Mouse (Mus musculus): ENCODE results near the gene Tmem88b. TPM values are rescaled to one million over a fixed set of nuclear protein-coding genes. Genes with fewer than 3 reads are reported as not detected.

Gene Tmem88b
- polyA plus RNA-seq, 1 experiment, result 81.7 TPM

DNA sequence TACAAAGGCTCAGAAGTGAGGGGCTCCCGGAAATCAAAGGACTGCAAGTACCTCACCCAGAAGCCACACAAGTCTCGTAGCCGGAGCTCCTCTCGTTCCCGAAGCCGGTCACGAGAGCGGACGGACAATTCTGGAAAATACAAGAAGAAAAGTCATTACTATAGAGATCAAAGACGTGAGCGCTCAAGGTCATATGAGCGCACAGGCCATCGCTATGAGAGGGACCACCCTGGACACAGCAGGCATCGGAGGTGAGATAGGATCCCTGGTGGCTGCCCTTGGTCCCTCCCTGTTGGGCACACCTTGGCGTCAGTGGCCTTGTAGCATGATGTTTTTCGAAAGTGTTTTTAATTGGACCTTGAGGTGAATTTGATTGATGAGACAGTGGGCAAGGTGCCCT lies 37.8 kb upstream of the Tmem88b start:
- TF ChIP-seq POLR2A (IDR thresholded peaks at IDR 0.05; ENCODE audit: borderline replicate concordance, insufficient read depth, low read length) (no peak), CTCF (IDR thresholded peaks at IDR 0.05; ENCODE audit: borderline replicate concordance, insufficient read depth, low read depth, low read length) (no peak)
- Histone ChIP-seq H3K4me1 (ENCODE audit: control insufficient read depth, insufficient read depth, low read length) (no peaks in the 10 kb centered on the region), H3K4me3 (replicated peaks; ENCODE audit: insufficient read depth, low read depth, low read length) (no peak overlapping the region), H3K27me3 (ENCODE audit: control insufficient read depth, insufficient read depth, low read length) (no peaks in the 10 kb centered on the region), H3K27ac (ENCODE audit: insufficient read depth, low read length) (no peak overlapping the region)
- WGBS, result 95% methylated on average over 16 of the region's 16 CpGs
- DNase-seq, result no peak

- 65% methylated on average over 7 of the region's 7 CpGs for WGBS
- TF ChIP-seq CTCF (IDR thresholded peaks at IDR 0.05; ENCODE audit: borderline replicate concordance, insufficient read depth, low read depth, low read length) (no peak), POLR2A (IDR thresholded peaks at IDR 0.05; ENCODE audit: borderline replicate concordance, insufficient read depth, low read length) (no peak)
These were observed 35.4 kb upstream of the Tmem88b start for GRCm38 (mm10) chr4:155821025-155821424.

GRCm38 (mm10) chr4:155817533-155817932 lies 31.9 kb upstream of the Tmem88b start:
- 64% methylated on average over 4 of the region's 4 CpGs for WGBS
- TF ChIP-seq CTCF (IDR thresholded peaks at IDR 0.05; ENCODE audit: borderline replicate concordance, insufficient read depth, low read depth, low read length), result no peak
- no peak for TF ChIP-seq POLR2A (IDR thresholded peaks at IDR 0.05; ENCODE audit: borderline replicate concordance, insufficient read depth, low read length)
- Histone ChIP-seq H3K4me3 (replicated peaks; ENCODE audit: insufficient read depth, low read depth, low read length) (no peak overlapping the region), H3K27me3 (ENCODE audit: control insufficient read depth, insufficient read depth, low read length) (no peaks in the 10 kb centered on the region), H3K4me1 (ENCODE audit: control insufficient read depth, insufficient read depth, low read length) (peaks cover 6% of the 10 kb centered on the region; the same call in 1 of the 2 replicates), H3K27ac (ENCODE audit: insufficient read depth, low read length) (no peak overlapping the region)
- no peak for DNase-seq

More at GRCm38 (mm10) chr4:155821025-155821424, 35.4 kb upstream of the Tmem88b start:
- H3K27ac ChIP-seq (ENCODE audit: insufficient read depth, low read length), result no peak overlapping the region
- no peaks in the 10 kb centered on the region for H3K4me1 ChIP-seq (ENCODE audit: control insufficient read depth, insufficient read depth, low read length)
- no peak overlapping the region for H3K4me3 ChIP-seq (replicated peaks; ENCODE audit: insufficient read depth, low read depth, low read length)
- no peaks in the 10 kb centered on the region for H3K27me3 ChIP-seq (ENCODE audit: control insufficient read depth, insufficient read depth, low read length)
- no peak for DNase-seq

DNA sequence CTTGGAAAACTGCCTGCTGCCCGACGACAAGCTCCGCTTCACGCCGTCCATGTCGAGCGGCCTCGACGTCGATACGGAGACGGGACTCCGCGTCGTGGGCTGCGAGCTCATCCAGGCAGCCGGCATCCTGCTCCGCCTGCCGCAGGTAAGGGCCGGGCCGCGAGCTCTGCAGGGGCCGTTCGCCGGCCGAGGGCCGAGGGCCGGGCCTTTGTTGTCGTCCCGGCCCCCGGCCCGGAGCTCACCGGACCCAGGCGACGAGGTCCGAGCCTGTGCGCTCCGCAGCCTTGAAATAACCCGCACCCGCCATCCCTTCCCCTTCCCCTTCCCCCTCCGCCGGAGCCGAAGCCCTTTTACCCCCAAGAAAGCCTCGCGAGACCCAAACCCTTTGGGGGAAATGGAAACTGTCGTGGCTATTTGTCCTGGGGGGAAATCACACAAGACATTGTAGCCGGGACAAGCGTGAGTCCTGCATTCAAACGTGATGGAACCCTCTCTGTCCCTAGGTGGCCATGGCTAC lies 27.0 kb upstream of the Tmem88b start:
- peak overlapping the region; percentile 75 for H3K27ac ChIP-seq (ENCODE audit: insufficient read depth, low read length)
- no peak for DNase-seq
- H3K4me3 ChIP-seq (replicated peaks; ENCODE audit: insufficient read depth, low read depth, low read length), result peak overlapping the region; percentile 65
- no peak for TF ChIP-seq CTCF (IDR thresholded peaks at IDR 0.05; ENCODE audit: borderline replicate concordance, insufficient read depth, low read depth, low read length)
- no peak for TF ChIP-seq POLR2A (IDR thresholded peaks at IDR 0.05; ENCODE audit: borderline replicate concordance, insufficient read depth, low read length)
- no peaks in the 10 kb centered on the region for H3K27me3 ChIP-seq (ENCODE audit: control insufficient read depth, insufficient read depth, low read length)
- WGBS, result under 1% methylated on average over 49 of the region's 49 CpGs
- peaks cover 8% of the 10 kb centered on the region; the same call in 1 of the 2 replicates for H3K4me1 ChIP-seq (ENCODE audit: control insufficient read depth, insufficient read depth, low read length)

GRCm38 (mm10) chr4:155811929-155812664 lies 26.4 kb upstream of the Tmem88b start, which contains the start of gene Ccnl2:
TSS of gene Ccnl2 (plus strand) at chr4:155812489.
- no peak for TF ChIP-seq CTCF (IDR thresholded peaks at IDR 0.05; ENCODE audit: borderline replicate concordance, insufficient read depth, low read depth, low read length)
- peak; percentile 57; the same call in 1 of the 2 replicates for TF ChIP-seq POLR2A (IDR thresholded peaks at IDR 0.05; ENCODE audit: borderline replicate concordance, insufficient read depth, low read length)
- Histone ChIP-seq H3K27me3 (ENCODE audit: control insufficient read depth, insufficient read depth, low read length) (no peaks in the 10 kb centered on the region), H3K4me1 (ENCODE audit: control insufficient read depth, insufficient read depth, low read length) (peaks cover 8% of the 10 kb centered on the region; the same call in 1 of the 2 replicates), H3K4me3 (replicated peaks; ENCODE audit: insufficient read depth, low read depth, low read length) (peak within 1 kb of the TSS; percentile 98), H3K27ac (ENCODE audit: insufficient read depth, low read length) (peak within 1 kb of the TSS; percentile 85)
- DNase-seq, result peak; percentile 92 to 95
- under 1% methylated on average over 55 of the region's 60 CpGs for WGBS

- no peaks in the 10 kb centered on the region for H3K27me3 ChIP-seq (ENCODE audit: control insufficient read depth, insufficient read depth, low read length)
- H3K4me3 ChIP-seq (replicated peaks; ENCODE audit: insufficient read depth, low read depth, low read length), result no peak overlapping the region
- H3K4me1 ChIP-seq (ENCODE audit: control insufficient read depth, insufficient read depth, low read length), result peaks cover 9% of the 10 kb centered on the region
- DNase-seq, result no peak
- WGBS, result 90% methylated on average over 3 of the region's 3 CpGs
- TF ChIP-seq CTCF (IDR thresholded peaks at IDR 0.05; ENCODE audit: borderline replicate concordance, insufficient read depth, low read depth, low read length) (no peak), POLR2A (IDR thresholded peaks at IDR 0.05; ENCODE audit: borderline replicate concordance, insufficient read depth, low read length) (no peak)
- H3K27ac ChIP-seq (ENCODE audit: insufficient read depth, low read length), result no peak overlapping the region
These were observed 22.2 kb upstream of the Tmem88b start for GRCm38 (mm10) chr4:155807841-155808240.

GRCm38 (mm10) chr4:155803340-155804041 lies 17.8 kb upstream of the Tmem88b start:
- Histone ChIP-seq H3K4me1 (ENCODE audit: control insufficient read depth, insufficient read depth, low read length) (peaks cover 10% of the 10 kb centered on the region), H3K27ac (ENCODE audit: insufficient read depth, low read length) (peak overlapping the region; percentile 63), H3K4me3 (replicated peaks; ENCODE audit: insufficient read depth, low read depth, low read length) (peak overlapping the region; percentile 95), H3K27me3 (ENCODE audit: control insufficient read depth, insufficient read depth, low read length) (no peaks in the 10 kb centered on the region; the same call in 1 of the 2 replicates)
- WGBS, result under 1% methylated on average over 58 of the region's 58 CpGs
- peak; percentile 94 to 98 for DNase-seq
- no peak for TF ChIP-seq CTCF (IDR thresholded peaks at IDR 0.05; ENCODE audit: borderline replicate concordance, insufficient read depth, low read depth, low read length)
- peak; percentile 84 for TF ChIP-seq POLR2A (IDR thresholded peaks at IDR 0.05; ENCODE audit: borderline replicate concordance, insufficient read depth, low read length)

Data from cerebellum, adult 2 months (tissue).